Mouse (Mus musculus): Measurements from ENCODE around the gene Qprt. TPM values are rescaled to one million over a fixed set of nuclear protein-coding genes. Genes with fewer than 3 reads are reported as not detected.

The Qprt gene
- 2.0 and 3.8 TPM in 2 replicates for total RNA-seq (2023)

DNA sequence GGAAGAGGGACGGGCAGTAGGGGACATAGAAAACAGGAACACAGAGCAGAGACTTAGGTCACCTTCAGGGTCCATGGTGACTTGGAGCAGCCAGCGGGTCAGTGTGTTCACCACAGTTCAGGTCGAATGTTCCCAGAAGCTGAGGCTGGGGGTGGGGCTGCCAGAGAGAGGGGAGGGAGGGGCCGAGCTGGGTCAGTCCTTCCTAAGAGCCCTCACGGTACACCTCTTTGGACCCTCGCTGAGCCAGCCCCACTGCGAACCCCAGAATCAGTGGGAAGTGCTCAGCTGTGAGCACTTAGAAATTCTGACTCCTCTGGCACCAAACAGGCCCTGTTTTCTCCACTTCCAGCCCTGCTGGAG is at the start of gene Qprt:
Gene Qprt, minus strand, starts transcription at position 316 of the 360 bp plus-strand sequence.

DNA sequence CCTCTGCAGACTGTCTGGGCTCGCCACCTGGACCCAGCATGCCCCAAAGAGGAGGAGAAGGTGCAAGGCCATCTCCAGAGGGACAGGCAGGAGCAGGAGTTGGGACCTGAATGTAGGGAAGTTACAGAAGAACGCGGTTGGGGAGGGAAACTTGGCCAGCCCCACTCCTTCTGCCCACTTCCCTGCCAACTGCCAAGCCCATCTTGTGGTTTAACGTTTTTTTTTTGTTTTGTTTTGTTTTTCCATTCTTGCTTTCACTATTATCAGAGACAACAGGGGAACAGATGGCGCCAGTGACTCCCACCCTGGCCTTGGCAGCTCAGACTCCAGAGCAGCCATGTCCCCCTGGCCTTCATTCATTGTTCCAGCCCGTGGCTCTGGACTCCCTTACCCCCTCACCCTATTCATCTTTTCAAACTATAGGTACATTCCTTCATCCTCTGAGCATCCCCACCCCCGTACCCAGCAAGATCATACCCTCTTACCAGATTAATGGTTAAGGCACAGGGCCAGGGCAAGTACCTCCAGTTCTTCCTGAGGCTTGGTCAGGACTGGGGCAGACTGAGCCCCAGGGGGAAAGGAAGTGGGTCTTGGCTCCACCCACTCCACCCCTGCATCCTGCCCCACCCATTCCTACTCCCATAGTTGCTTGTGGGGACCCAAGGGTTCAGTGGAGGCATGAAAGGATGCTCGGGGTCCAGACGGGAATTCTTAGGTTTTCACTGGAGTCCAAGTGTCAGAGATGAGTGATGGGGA is 15.4 kb upstream of the Qprt start, which contains the start of gene Spn:
Gene Spn, minus strand, starts transcription at position 562 of the 756 bp plus-strand sequence.

DNA sequence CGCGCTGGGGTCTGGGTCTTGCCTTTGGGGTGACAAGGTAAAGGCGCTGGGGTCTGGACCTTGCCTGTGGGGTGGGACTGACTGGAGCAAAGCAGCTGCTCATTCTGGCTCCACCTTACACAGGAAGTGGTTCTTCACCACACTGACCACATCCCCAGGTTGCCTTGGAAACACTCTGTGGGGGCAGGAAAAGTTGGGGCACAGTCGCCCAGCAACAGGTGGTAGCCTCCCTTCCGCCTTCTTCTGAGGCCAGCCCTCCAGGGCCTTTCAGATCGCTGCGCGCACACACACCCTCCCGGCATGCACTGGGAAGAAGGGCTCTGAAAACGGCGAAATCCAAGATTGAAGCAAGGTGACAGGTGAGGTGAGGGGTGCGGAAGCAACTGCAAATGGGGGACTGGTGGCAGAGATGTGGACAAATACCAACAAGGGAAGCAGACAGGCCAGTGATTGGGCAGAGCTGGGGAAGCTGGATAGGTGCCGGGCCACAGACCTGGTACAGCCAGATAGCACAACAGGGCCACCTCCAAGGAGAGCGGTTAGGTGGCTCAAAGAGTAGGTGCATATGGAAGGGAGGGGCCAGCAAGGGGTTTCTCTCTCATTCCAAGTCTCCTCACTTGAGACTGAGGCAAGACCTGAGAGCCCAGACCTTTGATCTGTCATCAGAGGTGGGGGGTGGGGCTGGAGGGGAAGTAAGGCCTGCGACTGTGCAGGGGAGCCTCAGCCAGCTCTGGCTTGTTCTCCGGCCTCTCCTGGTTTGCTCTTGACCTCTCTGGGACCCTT is 30.7 kb downstream of the Qprt start, which contains the start of gene AI467606:
Gene AI467606, plus strand, starts transcription at position 246 of the 783 bp plus-strand sequence.

DNA sequence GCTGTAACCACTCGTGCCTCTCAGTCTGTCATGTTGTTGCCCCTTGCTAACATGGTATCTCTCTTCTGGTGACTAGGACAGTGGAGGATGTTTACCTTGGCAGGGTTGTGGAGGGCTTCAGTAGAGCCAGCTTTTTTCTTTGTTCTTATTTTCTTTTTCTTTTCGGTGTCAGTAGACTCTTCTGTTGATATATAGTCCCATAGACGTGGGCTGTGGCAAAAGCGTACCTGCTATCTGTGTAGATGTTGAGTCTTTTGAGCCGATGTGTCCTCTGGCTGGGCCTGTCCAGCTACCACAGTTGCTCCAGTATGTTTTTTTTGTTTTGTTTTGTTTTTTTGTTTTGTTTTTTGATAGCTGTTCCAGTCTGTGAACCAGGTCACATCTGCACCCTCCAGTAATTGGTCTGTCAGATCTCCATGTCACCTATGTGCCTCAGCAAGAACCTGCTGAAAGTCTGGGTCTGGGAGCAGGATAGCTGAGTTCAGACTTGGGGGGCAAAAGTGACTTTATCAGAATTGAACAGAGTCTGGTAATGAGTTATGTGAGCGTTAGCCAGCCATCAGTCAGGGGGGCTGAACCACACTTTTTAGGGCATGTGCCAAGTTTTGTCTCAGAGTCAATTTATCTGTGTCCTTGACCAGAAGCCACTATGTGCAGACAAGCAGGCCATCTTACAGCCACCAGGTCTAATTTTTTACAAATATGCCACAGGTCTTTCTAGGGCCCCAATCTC is 34.6 kb downstream of the Qprt start, which contains the start of gene Zg16:
Gene Zg16, minus strand, starts transcription at position 51 of the 733 bp plus-strand sequence.

Other genes starting within 250 kb of the Qprt start
- 50.7 and 59.9 TPM in 2 replicates for gene Taok2, start 237.5 kb downstream of the Qprt start, total RNA-seq (2023)
- 38.9 and 40.1 TPM in 2 replicates for gene Tmem219, start 199.3 kb downstream of the Qprt start, total RNA-seq (2023)
- 17.4 and 23.2 TPM in 2 replicates for gene Kctd13, start 193.3 kb downstream of the Qprt start, total RNA-seq (2023)
- gene Asphd1, start 172.6 kb downstream of the Qprt start, total RNA-seq (2023): not detected in 2 replicates
- gene Sez6l2, start 171.7 kb downstream of the Qprt start, total RNA-seq (2023): 1.9 and 3.1 TPM in 2 replicates
- 56.2 and 56.5 TPM in 2 replicates for gene Cdipt, start 146.3 kb downstream of the Qprt start, total RNA-seq (2023)
- 0.95 and 1.3 TPM in 2 replicates for gene Cdiptos, start 146.1 kb downstream of the Qprt start, total RNA-seq (2023)
- 49.1 and 58.0 TPM in 2 replicates for gene Mvp, start 107.6 kb downstream of the Qprt start, total RNA-seq (2023)
- gene Pagr1b, start 105.7 kb downstream of the Qprt start, total RNA-seq (2023): not detected in 2 replicates
- 1.5 and 35.7 TPM in 2 replicates for gene Pagr1a, start 104.9 kb downstream of the Qprt start, total RNA-seq (2023)
- 26.0 TPM in 1 of 2 replicates, not detected in the other for gene Gm42742, start 101.1 kb downstream of the Qprt start, total RNA-seq (2023)
- 0.79 TPM in 1 of 2 replicates, not detected in the other for gene Prrt2, start 101.0 kb downstream of the Qprt start, total RNA-seq (2023)
- gene Maz, start 95.2 kb downstream of the Qprt start, total RNA-seq (2023): 128 and 143 TPM in 2 replicates
- 41.1 and 48.3 TPM in 2 replicates for gene Kif22, start 79.8 kb downstream of the Qprt start, total RNA-seq (2023)
- gene Zg16, start 34.9 kb downstream of the Qprt start, total RNA-seq (2023): 1.2 TPM in 1 of 2 replicates, not detected in the other
- gene AI467606, start 30.9 kb downstream of the Qprt start, total RNA-seq (2023): 155 and 172 TPM in 2 replicates
- 96.9 and 102 TPM in 2 replicates for gene Spn, start 15.6 kb upstream of the Qprt start, total RNA-seq (2023)
- gene Cd2bp2, start 73.8 kb upstream of the Qprt start, total RNA-seq (2023): 47.6 and 62.2 TPM in 2 replicates
- gene Tbc1d10b, start 86.2 kb upstream of the Qprt start, total RNA-seq (2023): 106 and 122 TPM in 2 replicates
- 6.7 and 11.1 TPM in 2 replicates for gene Mylpf, start 86.7 kb upstream of the Qprt start, total RNA-seq (2023)
- gene Zfp553, start 110.8 kb upstream of the Qprt start, total RNA-seq (2023): 2.8 and 4.0 TPM in 2 replicates
- gene Sept1, start 110.9 kb upstream of the Qprt start, total RNA-seq (2023): 107 and 123 TPM in 2 replicates
- 3.2 and 4.7 TPM in 2 replicates for gene Zfp771, start 122.0 kb upstream of the Qprt start, total RNA-seq (2023)
- 18.4 and 20.9 TPM in 2 replicates for gene Dctpp1, start 138.5 kb upstream of the Qprt start, total RNA-seq (2023)
- gene Sephs2, start 151.8 kb upstream of the Qprt start, total RNA-seq (2023): 150 and 202 TPM in 2 replicates
- 239 and 332 TPM in 2 replicates for gene Itgal, start 174.0 kb upstream of the Qprt start, total RNA-seq (2023)
- gene Zfp768, start 223.4 kb upstream of the Qprt start, total RNA-seq (2023): 7.5 and 8.1 TPM in 2 replicates